ENCODE assay signal across 8 mouse cellular contexts in the genomic region with DNA sequence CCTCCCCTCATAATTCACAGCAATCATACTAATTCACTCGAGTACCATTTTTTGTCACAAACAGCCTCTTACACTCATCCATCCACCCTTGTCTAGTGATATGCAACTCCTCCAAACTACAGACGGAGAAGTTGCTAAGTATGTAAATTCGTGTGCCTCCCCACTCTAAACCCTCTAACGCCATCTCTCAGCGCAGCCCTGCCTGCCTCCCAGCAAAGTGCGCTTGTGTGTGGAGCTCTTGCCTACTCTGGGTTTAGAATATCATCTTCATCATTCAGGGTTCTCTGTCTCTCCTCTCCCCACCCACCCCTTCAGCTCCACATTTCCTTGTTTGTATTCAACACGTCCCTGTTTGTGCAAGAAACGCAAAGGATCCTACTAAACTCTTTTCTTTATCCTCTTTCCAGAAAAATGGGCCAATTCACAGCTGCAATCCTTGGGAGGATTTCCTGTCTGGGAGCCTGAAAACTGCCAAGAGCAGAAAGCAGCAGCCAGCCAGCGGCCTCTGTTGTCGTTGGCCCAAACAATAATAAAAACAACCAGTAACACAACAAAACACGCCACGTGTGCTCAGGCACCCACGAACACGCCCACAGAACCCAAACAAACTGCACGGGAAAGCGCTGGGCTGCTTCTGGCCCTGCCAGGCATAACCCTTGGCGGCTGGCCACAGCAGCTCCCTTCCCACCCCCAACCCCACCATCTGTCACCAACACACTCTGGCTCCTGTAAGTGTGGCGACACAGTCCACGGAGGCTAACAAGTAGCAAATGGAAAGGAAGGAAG.
DNase-seq lines count a peak whose midpoint lies in the region; ATAC-seq lines count a peak whose summit lies in the region.

No protein-coding gene starts in this region.

- 0 out of 2 replicates have a peak, but pooled peaks cover 2% of the 10 kb centered on the region for H3K4me1 ChIP-seq in hindbrain, embryonic 11.5 days (replicated peaks; ENCODE audit: control insufficient read depth, insufficient read depth, low read length)

- no peak overlapping the region for H3K27ac ChIP-seq in hindbrain, embryonic 11.5 days (ENCODE audit: low read depth, low read length)

- no peaks in the 10 kb centered on the region for H3K9me3 ChIP-seq in hindbrain, embryonic 11.5 days (ENCODE audit: control insufficient read depth, low read length)

- H3K4me3 ChIP-seq in hindbrain, embryonic 11.5 days (ENCODE audit: low read depth, low read length) = no peak overlapping the region

- H3K4me2 ChIP-seq in hindbrain, embryonic 11.5 days (replicated peaks; ENCODE audit: low read depth, low read length) = no peak overlapping the region

- ATAC-seq in hindbrain, embryonic 11.5 days (ENCODE audit: low FRiP score) = 0 out of 2 replicates have a peak, but pooled peaks have one; percentile 45

- H3K27me3 ChIP-seq in hindbrain, embryonic 11.5 days (ENCODE audit: control insufficient read depth, insufficient read depth, low read length) = no peaks in the 10 kb centered on the region

- no peaks in the 10 kb centered on the region for H3K36me3 ChIP-seq in hindbrain, embryonic 11.5 days (ENCODE audit: control insufficient read depth, insufficient read depth, low read length)

- H3K9ac ChIP-seq in hindbrain, embryonic 11.5 days (ENCODE audit: low read depth, low read length) = no peak overlapping the region

- DNase-seq in R1 (ENCODE audit: low read depth, low spot score) = peak; percentile 30
- peak; percentile 81 for DNase-seq in cerebellum, adult 9-11 months
- peak; percentile 20 for DNase-seq in gastrocnemius, adult 18-20 months (ENCODE audit: low spot score)
- peak; percentile 39 for DNase-seq in hindbrain, embryonic 11.5 days (ENCODE audit: low spot score)
- DNase-seq in layer of hippocampus, postnatal 10 days (ENCODE audit: low spot score in 2 of 2) = peak; percentile 43 to 50
- DNase-seq in lung, postnatal 4 days = peak; percentile 56 to 75
- DNase-seq in right cerebral cortex, postnatal 10 days (ENCODE audit: low spot score in 2 of 2) = peak; percentile 64 to 69
- DNase-seq in T-cell, adult 2 months (ENCODE audit: low spot score) = no peak

- 47% methylated on average over 19 of the region's 19 CpGs for WGBS in hindbrain, embryonic 11.5 days
